Mouse (Mus musculus): ENCODE data around the gene Olfr1090.

Olfr1090 gene

GRCm38 (mm10) chr2:86758893-86759292 is at the start of gene Olfr1090:
Olfr1090 (minus strand) TSS chr2:86758993.
- no peak for DNase-seq (ENCODE audit: low spot score)

- DNase-seq (ENCODE audit: low spot score) = no peak
These were observed 23.4 kb upstream of the Olfr1090 start, which contains the start of gene Olfr1093 for GRCm38 (mm10) chr2:86782179-86782578. Olfr1093 (plus strand) TSS chr2:86782479.

GRCm38 (mm10) chr2:86761050-86761449 is 2.3 kb upstream of the Olfr1090 start:
- no peak for DNase-seq (ENCODE audit: low spot score)

- no peak for DNase-seq (ENCODE audit: low spot score)
These were observed 25.2 kb downstream of the Olfr1090 start, which contains the start of gene Olfr1089 for GRCm38 (mm10) chr2:86733601-86734000. Olfr1089 (minus strand) TSS chr2:86733701.
